Mouse (Mus musculus): ENCODE data around the gene Tpm3.

GRCm38 (mm10) chr3:90080498-90080863 lies 8.0 kb downstream of the Tpm3 start:
- TF ChIP-seq FLI1 (IDR thresholded peaks at IDR 0.05; ENCODE audit: low read length) (no peak), GATA1 (IDR thresholded peaks at IDR 0.05; ENCODE audit: borderline replicate concordance, low read length) (no peak)

All from megakaryocyte, embryonic 14.5 days (primary cell).